Mouse (Mus musculus): ENCODE measurements around the gene Ccnd3. TPM values are rescaled to one million over a fixed set of nuclear protein-coding genes. Genes with fewer than 3 reads are reported as not detected.

Gene Ccnd3
- polyA plus RNA-seq, 1 experiment from 2014 or later: 301 TPM

DNA sequence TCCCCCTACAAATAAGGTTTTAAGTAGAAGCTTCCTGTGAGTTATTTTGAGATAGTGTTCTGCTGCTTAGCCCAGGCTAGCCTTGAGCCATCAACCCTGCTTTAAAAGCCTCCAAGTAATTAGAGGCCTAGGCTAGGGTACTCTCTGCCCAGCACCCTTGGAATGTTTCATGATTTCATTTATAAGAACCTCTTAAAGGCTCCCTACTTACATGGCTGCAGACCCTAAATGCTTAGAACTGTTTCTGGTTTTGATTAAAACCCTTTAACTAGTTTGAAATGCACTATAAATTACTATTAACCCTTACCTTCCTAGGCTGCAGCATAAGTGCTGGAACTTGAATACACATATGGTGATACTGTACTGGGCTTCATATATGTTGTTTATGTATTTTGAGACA, 67.6 kb downstream of the Ccnd3 start:
- no peak overlapping the region for H3K4me3 ChIP-seq (ENCODE audit: low read length)
- no peaks in the 10 kb centered on the region for H3K36me3 ChIP-seq (ENCODE audit: insufficient read depth, low read length)
- H3K9me3 ChIP-seq (ENCODE audit: low read length): no peaks in the 10 kb centered on the region
- no peak for ATAC-seq (ENCODE audit: low FRiP score, low TSS enrichment)
- H3K4me2 ChIP-seq (replicated peaks; ENCODE audit: low read depth, low read length): no peak overlapping the region
- H3K27ac ChIP-seq (ENCODE audit: low read length): no peak overlapping the region
- H3K27me3 ChIP-seq (ENCODE audit: insufficient read depth, low read length): no peaks in the 10 kb centered on the region
- H3K9ac ChIP-seq (replicated peaks; ENCODE audit: low read length): no peak overlapping the region
- H3K4me1 ChIP-seq (ENCODE audit: insufficient read depth, low read length): no peaks in the 10 kb centered on the region

DNA sequence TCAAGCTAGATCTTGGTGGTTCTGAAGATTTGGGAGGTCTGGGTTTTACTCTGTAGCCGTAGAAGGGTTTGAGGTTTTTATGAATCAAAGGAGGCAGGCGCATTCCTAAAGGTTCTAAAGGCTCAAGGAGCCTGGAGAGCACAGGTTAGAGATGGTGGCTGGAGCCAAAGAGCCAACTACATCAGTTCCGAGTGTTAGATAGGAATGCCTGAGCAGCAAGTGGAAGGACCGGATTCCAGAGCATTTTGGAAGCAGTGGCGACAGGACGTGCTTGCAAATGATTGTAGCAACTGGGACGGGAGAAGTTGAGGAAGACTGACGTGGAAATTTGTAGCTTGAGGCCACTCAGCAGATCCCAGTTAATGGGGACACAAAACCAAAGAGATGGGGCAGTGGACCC, 69.2 kb downstream of the Ccnd3 start:
- no peak for ATAC-seq (ENCODE audit: low FRiP score, low TSS enrichment)
- H3K9me3 ChIP-seq (ENCODE audit: low read length): no peaks in the 10 kb centered on the region
- 71% methylated on average over 8 of the region's 8 CpGs for WGBS
- no peak overlapping the region for H3K4me2 ChIP-seq (replicated peaks; ENCODE audit: low read depth, low read length)
- H3K27me3 ChIP-seq (ENCODE audit: insufficient read depth, low read length): no peaks in the 10 kb centered on the region
- H3K4me1 ChIP-seq (ENCODE audit: insufficient read depth, low read length): no peaks in the 10 kb centered on the region
- H3K27ac ChIP-seq (ENCODE audit: low read length): no peak overlapping the region
- H3K4me3 ChIP-seq (ENCODE audit: low read length): no peak overlapping the region
- H3K9ac ChIP-seq (replicated peaks; ENCODE audit: low read length): no peak overlapping the region
- H3K36me3 ChIP-seq (ENCODE audit: insufficient read depth, low read length): no peaks in the 10 kb centered on the region

- Histone ChIP-seq H3K9ac (replicated peaks; ENCODE audit: low read length) (no peak overlapping the region), H3K36me3 (ENCODE audit: insufficient read depth, low read length) (no peaks in the 10 kb centered on the region), H3K4me3 (ENCODE audit: low read length) (no peak overlapping the region), H3K4me1 (ENCODE audit: insufficient read depth, low read length) (no peaks in the 10 kb centered on the region), H3K9me3 (ENCODE audit: low read length) (no peaks in the 10 kb centered on the region), H3K4me2 (replicated peaks; ENCODE audit: low read depth, low read length) (no peak overlapping the region), H3K27ac (ENCODE audit: low read length) (no peak overlapping the region), H3K27me3 (ENCODE audit: insufficient read depth, low read length) (no peaks in the 10 kb centered on the region)
- no peak for ATAC-seq (ENCODE audit: low FRiP score, low TSS enrichment)
- 73% methylated on average over 11 of the region's 11 CpGs for WGBS
These were observed 70.0 kb downstream of the Ccnd3 start for GRCm38 (mm10) chr17:47574830-47575229.

DNA sequence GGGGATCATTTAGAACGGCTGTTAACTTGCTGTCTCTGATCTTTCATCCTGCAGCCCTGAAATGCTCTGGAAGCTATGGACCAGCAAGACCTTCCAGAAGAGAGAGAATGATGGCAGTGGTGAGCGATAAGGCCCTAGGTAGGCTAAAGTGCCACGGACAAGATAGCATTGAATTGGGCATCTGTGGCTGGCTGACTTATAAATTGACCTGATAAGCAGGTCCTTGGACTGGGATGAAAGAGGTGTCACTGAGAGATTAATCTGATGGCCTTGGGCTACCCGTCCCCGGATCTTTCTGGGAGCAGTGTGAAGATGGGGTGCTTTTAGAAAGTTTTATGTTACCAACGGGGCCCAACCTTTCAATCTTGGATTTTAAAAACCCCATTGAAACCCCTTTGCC, 73.8 kb downstream of the Ccnd3 start:
- no peak for ATAC-seq (ENCODE audit: low FRiP score, low TSS enrichment)
- H3K27me3 ChIP-seq (ENCODE audit: insufficient read depth, low read length): no peaks in the 10 kb centered on the region
- H3K9me3 ChIP-seq (ENCODE audit: low read length): no peaks in the 10 kb centered on the region
- H3K9ac ChIP-seq (replicated peaks; ENCODE audit: low read length): no peak overlapping the region
- no peaks in the 10 kb centered on the region for H3K4me1 ChIP-seq (ENCODE audit: insufficient read depth, low read length)
- no peak overlapping the region for H3K4me3 ChIP-seq (ENCODE audit: low read length)
- whole genome bisulfite sequencing: 74% methylated on average over 6 of the region's 6 CpGs
- no peak overlapping the region for H3K27ac ChIP-seq (ENCODE audit: low read length)
- H3K4me2 ChIP-seq (replicated peaks; ENCODE audit: low read depth, low read length): no peak overlapping the region
- no peaks in the 10 kb centered on the region for H3K36me3 ChIP-seq (ENCODE audit: insufficient read depth, low read length)

DNA sequence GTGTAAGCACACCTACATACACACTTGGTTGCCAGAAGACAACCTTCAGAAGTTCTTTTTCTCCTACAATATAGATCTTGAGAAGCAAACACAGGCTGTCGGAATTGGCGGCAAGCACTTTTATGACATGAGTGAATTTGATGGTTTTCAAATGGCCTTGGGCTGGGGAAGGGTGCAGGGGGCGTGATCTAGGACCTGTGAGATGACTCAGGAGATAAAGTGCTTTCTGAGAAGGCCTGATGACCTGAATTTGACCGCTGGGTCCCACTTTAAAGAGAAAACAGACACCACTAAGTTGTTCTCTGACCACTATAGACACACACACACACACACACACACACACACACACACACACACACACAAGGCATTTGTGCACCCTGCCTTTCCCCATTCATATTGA, 76.1 kb downstream of the Ccnd3 start:
- ATAC-seq (ENCODE audit: low FRiP score, low TSS enrichment): no peak

GRCm38 (mm10) chr17:47588517-47588916, 83.7 kb downstream of the Ccnd3 start:
- Histone ChIP-seq H3K27ac (ENCODE audit: low read length) (no peak overlapping the region), H3K4me1 (ENCODE audit: insufficient read depth, low read length) (peaks cover 12% of the 10 kb centered on the region; the same call in 1 of the 2 replicates), H3K9me3 (ENCODE audit: low read length) (no peaks in the 10 kb centered on the region), H3K27me3 (ENCODE audit: insufficient read depth, low read length) (no peaks in the 10 kb centered on the region), H3K4me2 (replicated peaks; ENCODE audit: low read depth, low read length) (no peak overlapping the region), H3K9ac (replicated peaks; ENCODE audit: low read length) (no peak overlapping the region), H3K4me3 (ENCODE audit: low read length) (no peak overlapping the region), H3K36me3 (ENCODE audit: insufficient read depth, low read length) (no peaks in the 10 kb centered on the region)
- 71% methylated on average over 8 of the region's 8 CpGs for WGBS
- ATAC-seq (ENCODE audit: low FRiP score, low TSS enrichment): no peak

More for the DNA sequence above, 76.1 kb downstream of the Ccnd3 start:
- no peaks in the 10 kb centered on the region for H3K9me3 ChIP-seq (ENCODE audit: low read length)
- no peaks in the 10 kb centered on the region for H3K27me3 ChIP-seq (ENCODE audit: insufficient read depth, low read length)
- no peaks in the 10 kb centered on the region for H3K4me1 ChIP-seq (ENCODE audit: insufficient read depth, low read length)
- no peak overlapping the region for H3K4me2 ChIP-seq (replicated peaks; ENCODE audit: low read depth, low read length)
- WGBS: 75% methylated on average over 4 of the region's 4 CpGs
- H3K4me3 ChIP-seq (ENCODE audit: low read length): no peak overlapping the region
- no peak overlapping the region for H3K27ac ChIP-seq (ENCODE audit: low read length)
- H3K36me3 ChIP-seq (ENCODE audit: insufficient read depth, low read length): no peaks in the 10 kb centered on the region
- no peak overlapping the region for H3K9ac ChIP-seq (replicated peaks; ENCODE audit: low read length)

DNA sequence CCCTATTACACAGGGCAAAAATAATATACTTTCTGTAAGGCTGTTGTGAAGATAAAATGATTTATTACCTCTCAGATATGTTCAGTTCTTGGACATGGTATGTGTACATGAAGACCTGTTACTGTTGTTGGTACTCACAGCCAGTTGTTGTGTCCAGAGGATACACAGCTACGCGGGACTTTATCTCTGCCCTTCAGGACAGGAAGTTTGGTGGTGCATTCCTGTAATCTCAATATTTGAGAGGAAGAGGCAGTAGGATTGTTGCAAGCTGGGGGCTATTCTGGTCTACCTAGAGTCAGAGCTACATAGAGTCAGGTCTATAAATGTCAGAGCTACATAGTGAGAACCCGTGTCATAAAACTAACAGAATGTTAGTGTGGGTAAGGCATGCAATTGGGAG, 86.2 kb downstream of the Ccnd3 start:
- peaks cover 25% of the 10 kb centered on the region for H3K4me1 ChIP-seq (ENCODE audit: insufficient read depth, low read length)
- H3K27ac ChIP-seq (ENCODE audit: low read length): no peak overlapping the region
- H3K9me3 ChIP-seq (ENCODE audit: low read length): no peaks in the 10 kb centered on the region
- no peak for ATAC-seq (ENCODE audit: low FRiP score, low TSS enrichment)
- no peak overlapping the region for H3K4me3 ChIP-seq (ENCODE audit: low read length)
- no peaks in the 10 kb centered on the region for H3K27me3 ChIP-seq (ENCODE audit: insufficient read depth, low read length)
- WGBS: 74% methylated on average over 3 of the region's 3 CpGs
- no peak overlapping the region for H3K4me2 ChIP-seq (replicated peaks; ENCODE audit: low read depth, low read length)
- no peaks in the 10 kb centered on the region for H3K36me3 ChIP-seq (ENCODE audit: insufficient read depth, low read length)
- no peak overlapping the region for H3K9ac ChIP-seq (replicated peaks; ENCODE audit: low read length)

DNA sequence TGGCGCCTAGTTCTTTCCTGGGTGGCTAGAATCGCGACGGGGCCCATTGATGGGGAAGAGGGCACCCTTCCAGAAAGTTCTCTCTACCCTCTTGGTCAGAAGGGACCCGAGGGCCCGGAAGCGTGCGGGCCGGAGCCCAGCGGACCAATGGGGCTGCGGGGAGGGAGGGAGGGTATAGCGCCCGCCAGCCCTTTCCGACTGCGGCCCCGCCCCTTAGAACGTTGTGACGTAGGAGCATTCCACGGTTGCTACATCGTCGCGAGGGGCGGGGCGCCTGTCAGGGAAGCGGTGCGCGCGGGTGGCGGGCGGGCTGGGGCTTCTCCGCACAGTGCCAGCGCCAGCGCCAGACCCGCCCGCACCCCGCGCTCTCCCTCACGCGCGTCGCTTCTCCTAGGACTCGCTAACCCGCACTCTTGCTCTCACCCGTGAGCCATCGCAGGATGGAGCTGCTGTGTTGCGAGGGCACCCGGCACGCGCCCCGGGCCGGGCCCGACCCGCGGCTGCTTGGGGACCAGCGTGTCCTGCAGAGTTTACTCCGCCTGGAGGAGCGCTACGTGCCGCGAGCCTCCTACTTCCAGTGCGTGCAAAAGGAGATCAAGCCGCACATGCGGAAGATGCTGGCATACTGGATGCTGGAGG, 88.5 kb downstream of the Ccnd3 start:
- H3K4me1 ChIP-seq (ENCODE audit: insufficient read depth, low read length): peaks cover 48% of the 10 kb centered on the region
- peak overlapping the region; percentile 97 for H3K27ac ChIP-seq (ENCODE audit: low read length)
- peak; percentile 86 for ATAC-seq (ENCODE audit: low FRiP score, low TSS enrichment)
- under 1% methylated on average over 57 of the region's 63 CpGs for WGBS
- H3K4me2 ChIP-seq (replicated peaks; ENCODE audit: low read depth, low read length): peak overlapping the region; percentile 89
- no peaks in the 10 kb centered on the region for H3K27me3 ChIP-seq (ENCODE audit: insufficient read depth, low read length)
- H3K9me3 ChIP-seq (ENCODE audit: low read length): no peaks in the 10 kb centered on the region
- H3K4me3 ChIP-seq (ENCODE audit: low read length): peak overlapping the region; percentile 95
- H3K36me3 ChIP-seq (ENCODE audit: insufficient read depth, low read length): peaks cover 5% of the 10 kb centered on the region
- peak overlapping the region; percentile 91 for H3K9ac ChIP-seq (replicated peaks; ENCODE audit: low read length)

DNA sequence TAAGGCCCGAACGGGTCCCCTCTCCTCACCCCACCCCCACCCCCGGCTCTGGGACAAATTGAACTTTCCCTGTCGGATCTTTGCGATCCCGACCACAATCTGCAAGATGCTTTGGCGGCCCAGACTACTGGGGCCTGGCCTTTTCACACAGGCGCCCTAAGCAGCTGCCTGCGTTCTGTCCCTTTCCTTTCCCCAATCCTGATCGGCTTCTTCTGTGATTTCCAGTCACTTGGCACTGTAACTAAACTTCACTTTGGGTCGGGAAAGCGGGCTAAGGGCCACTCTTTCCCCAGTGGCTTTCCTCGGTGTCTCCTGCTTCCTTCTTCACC, 89.0 kb downstream of the Ccnd3 start:
- Histone ChIP-seq H3K36me3 (ENCODE audit: insufficient read depth, low read length) (peaks cover 8% of the 10 kb centered on the region), H3K4me2 (replicated peaks; ENCODE audit: low read depth, low read length) (peak overlapping the region; percentile 89), H3K27me3 (ENCODE audit: insufficient read depth, low read length) (no peaks in the 10 kb centered on the region), H3K4me3 (ENCODE audit: low read length) (peak overlapping the region; percentile 95), H3K27ac (ENCODE audit: low read length) (peak overlapping the region; percentile 97), H3K9ac (replicated peaks; ENCODE audit: low read length) (peak overlapping the region; percentile 91), H3K9me3 (ENCODE audit: low read length) (no peaks in the 10 kb centered on the region), H3K4me1 (ENCODE audit: insufficient read depth, low read length) (peaks cover 47% of the 10 kb centered on the region)
- 0% methylated on average over 13 of the region's 13 CpGs for WGBS
- no peak for ATAC-seq (ENCODE audit: low FRiP score, low TSS enrichment)

DNA sequence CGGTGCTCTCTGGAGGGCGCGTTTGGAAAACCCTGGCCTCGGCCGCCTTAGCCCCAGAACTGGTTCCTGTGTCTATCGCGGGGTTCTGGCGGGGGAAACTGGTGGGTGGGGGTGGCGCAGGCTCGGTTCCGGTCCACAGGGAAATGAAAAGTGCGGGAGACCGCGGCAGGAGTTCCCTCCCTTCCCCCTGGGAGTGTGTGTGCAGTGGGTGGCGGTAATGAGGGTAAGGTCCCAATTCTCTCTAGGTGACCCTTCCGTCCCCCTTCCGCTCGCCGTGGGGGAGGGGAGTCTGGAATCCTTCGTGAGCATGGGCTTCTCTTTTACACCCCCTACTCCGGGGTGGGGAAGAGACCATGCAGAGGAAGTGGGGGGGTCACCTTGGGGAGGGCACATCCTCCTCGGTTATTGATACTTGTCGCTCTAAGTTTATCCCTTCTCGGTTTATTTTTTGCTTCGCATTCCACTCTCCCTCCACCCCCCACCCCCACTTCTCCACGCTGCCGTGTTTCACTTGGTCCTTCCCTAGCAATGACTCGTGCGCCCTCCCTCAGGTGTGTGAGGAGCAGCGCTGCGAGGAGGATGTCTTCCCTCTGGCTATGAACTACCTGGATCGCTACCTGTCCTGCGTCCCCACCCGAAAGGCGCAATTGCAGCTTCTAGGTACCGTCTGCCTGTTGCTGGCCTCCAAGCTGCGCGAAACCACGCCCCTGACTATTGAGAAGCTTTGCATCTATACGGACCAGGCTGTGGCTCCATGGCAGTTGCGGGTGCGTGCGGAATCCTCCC, 89.5 kb downstream of the Ccnd3 start:
- peaks cover 46% of the 10 kb centered on the region for H3K4me1 ChIP-seq (ENCODE audit: insufficient read depth, low read length)
- peak overlapping the region; percentile 95 for H3K4me3 ChIP-seq (ENCODE audit: low read length)
- peak overlapping the region; percentile 97 for H3K27ac ChIP-seq (ENCODE audit: low read length)
- H3K36me3 ChIP-seq (ENCODE audit: insufficient read depth, low read length): peaks cover 13% of the 10 kb centered on the region
- ATAC-seq (ENCODE audit: low FRiP score, low TSS enrichment): no peak
- H3K9ac ChIP-seq (replicated peaks; ENCODE audit: low read length): peak overlapping the region; percentile 91
- H3K9me3 ChIP-seq (ENCODE audit: low read length): no peaks in the 10 kb centered on the region
- H3K27me3 ChIP-seq (ENCODE audit: insufficient read depth, low read length): no peaks in the 10 kb centered on the region
- under 1% methylated on average over 42 of the region's 43 CpGs for WGBS
- H3K4me2 ChIP-seq (replicated peaks; ENCODE audit: low read depth, low read length): peak overlapping the region; percentile 89

Measured in kidney, embryonic 16.5 days (tissue).